Mouse (Mus musculus): ENCODE measurements around the gene Nucb1.

DNA sequence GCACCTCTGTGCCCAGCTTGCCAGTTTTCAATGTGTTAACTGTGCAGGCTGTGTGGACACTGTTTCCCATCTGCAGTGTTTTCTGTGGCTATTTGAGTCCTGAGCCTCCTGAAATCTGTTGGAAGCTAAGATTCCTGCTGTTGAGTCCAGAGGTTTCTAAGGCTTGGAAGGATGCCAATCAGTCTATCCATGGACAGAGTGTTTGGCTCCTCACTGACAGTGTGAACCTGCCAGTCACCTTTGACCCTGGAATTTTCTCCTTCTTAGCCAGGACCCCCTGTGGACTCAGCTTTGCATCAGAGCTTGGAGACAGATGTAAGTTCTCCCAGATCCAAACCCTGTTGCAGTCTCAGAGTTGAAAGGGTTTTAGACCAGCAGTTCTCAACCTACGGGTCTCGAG lies 30.0 kb upstream of the Nucb1 start:
- no peak for TF ChIP-seq POLR2A (IDR thresholded peaks at IDR 0.05; ENCODE audit: low read depth, low read length)
- no peak for TF ChIP-seq CTCF (IDR thresholded peaks at IDR 0.05; ENCODE audit: borderline replicate concordance, insufficient read depth, low read length)
